Mouse (Mus musculus) adrenal gland (tissue): ENCODE measurements around the gene Ip6k1.

Source experiments
- intact Hi-C: fragments of 180-260 bp; cut with DNase I; formaldehyde crosslinking; loops from one replicate; pipeline ENCODE4 v1.15.1; 2025
- long read RNA-seq, 2 experiments: library from polyadenylated mRNA; unstranded; transcript quantifications; one replicate each; pipeline ENCODE4 v2.0.0; 2020; ENCODE audit warnings: borderline replicate concordance in 1 of 2; ENCODE audit not compliant: insufficient replicate concordance in 1 of 2

The Ip6k1 gene
- long read RNA-seq, experiment 1, full-length matches to known transcripts = 3 of 49 reads
- long read RNA-seq, experiment 1, partial matches to known transcripts = 0 of 49 reads
- long read RNA-seq, experiment 1, other reads (novel, unspliced or antisense) = 46 of 49 reads
- long read RNA-seq, experiment 2, full-length matches to known transcripts = 5 of 33 reads
- long read RNA-seq, experiment 2, partial matches to known transcripts = 0 of 33 reads
- long read RNA-seq, experiment 2, other reads (novel, unspliced or antisense) = 28 of 33 reads

- intact Hi-C loops = loop anchor here (5.0 kb wide), 2 partner anchors 40 to 45 kb away; partner anchors contain the start of gene Gmppb
These were observed at the start of gene Ip6k1 for GRCm38 (mm10) chr9:108001922-108002770. Gene Ip6k1 (plus strand): TSS chr9:108002501.

GRCm38 (mm10) chr9:107955613-107956289 lies 46.5 kb upstream of the Ip6k1 start:
- intact Hi-C loops = no loop called here

DNA sequence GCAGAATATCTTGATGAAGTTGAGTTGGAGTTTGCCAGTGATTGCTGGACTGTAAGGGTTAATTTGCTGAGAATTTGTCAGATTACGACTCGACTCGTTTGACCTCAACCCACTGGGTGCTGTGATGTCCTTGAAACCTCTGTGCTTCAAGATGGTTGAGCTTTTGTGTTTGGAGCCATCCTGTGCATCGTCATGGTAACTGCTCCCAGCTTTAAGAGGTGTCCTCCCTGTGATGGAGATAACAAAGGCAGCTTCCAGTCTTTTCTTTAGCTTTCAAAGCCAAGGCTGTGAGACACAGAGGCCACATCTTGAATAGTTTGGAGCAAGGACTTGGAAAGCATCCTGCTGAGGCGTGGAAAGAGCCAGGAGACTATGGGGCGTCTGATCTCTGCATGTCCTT lies 45.2 kb upstream of the Ip6k1 start:
- intact Hi-C loops = no loop called here

DNA sequence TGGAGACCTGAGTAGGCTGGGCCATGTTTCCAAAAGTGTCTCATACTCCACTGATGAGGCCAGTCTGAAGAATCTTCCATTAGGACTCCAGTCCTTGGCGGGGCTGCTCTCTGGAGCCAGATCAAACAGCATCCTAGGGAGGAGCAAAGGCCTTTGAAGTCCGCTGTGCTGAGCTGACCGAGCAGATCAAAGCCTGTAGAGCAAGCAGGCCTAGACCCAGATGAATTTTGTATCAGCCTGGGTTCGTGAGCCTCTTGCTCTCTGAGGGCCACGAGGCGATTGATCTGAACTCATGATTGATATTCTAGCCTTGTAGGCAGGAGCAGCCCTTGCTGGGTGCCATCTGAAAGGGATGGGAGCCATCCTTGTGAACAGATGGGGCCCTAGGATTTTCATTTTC lies 42.4 kb upstream of the Ip6k1 start:
- intact Hi-C loops = loop anchor here (5.0 kb wide), 3 partner anchors 42 to 92 kb away; partner anchors contain the start of genes Amigo3 and Ip6k1

DNA sequence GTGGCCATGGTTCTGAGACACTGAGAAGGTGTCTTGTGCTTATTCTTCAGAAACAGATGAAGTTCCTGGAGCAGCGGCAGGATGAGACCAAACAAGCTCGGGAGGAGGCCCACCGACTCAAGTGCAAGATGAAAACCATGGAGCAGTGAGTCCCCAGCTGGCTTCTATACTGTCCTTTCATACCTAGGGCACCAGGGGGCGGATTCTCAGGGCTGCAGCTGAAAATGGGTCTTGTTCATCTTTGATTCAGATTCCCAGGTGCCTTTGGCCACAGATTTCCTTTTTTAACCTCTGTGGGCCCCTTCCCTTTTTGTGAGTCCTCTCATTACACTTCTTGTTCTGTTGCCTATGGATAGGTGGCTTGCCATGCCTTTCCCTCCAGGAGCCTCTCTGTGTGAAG lies 41.4 kb upstream of the Ip6k1 start:
- intact Hi-C loops = loop anchor here (5.0 kb wide), 3 partner anchors 41 to 91 kb away; partner anchors contain the start of genes Amigo3 and Ip6k1

- intact Hi-C loops = loop anchor here (5.0 kb wide), 3 partner anchors 41 to 91 kb away; partner anchors contain the start of genes Amigo3 and Ip6k1
These were observed 40.9 kb upstream of the Ip6k1 start for GRCm38 (mm10) chr9:107961351-107961762.

- intact Hi-C loops = loop anchor here (2.0 to 5.0 kb wide), 5 partner anchors 25 to 105 kb away; partner anchors contain the start of genes Amigo3 and Ip6k1
These were observed 40.4 kb upstream of the Ip6k1 start for GRCm38 (mm10) chr9:107961881-107962280.

- intact Hi-C loops = loop anchor here (2.0 to 5.0 kb wide), 5 partner anchors 24 to 104 kb away; partner anchors contain the start of genes Amigo3 and Ip6k1
These were observed 39.4 kb upstream of the Ip6k1 start for GRCm38 (mm10) chr9:107962916-107963315.

DNA sequence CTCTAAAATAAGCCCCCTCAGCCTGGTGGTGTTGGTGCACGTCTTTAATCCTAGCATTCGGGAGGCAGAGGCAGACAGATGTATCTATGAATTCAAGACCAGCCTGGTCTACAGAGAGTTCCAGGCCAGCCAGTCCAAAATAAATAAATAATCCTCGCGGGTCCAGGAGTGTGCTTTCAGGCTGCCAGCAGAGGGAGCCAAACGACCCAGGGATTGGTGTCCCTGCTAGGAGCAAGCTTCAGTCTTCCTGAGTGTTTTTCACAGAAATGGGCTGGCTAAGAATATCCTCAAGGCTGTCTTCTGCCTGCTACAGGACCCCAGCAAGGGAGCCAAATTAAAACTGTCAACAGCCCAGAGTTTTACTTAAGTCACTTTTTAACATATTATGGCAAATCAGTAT lies 38.6 kb upstream of the Ip6k1 start:
- intact Hi-C loops = loop anchor here (2.0 to 5.0 kb wide), 5 partner anchors 23 to 103 kb away; partner anchors contain the start of genes Amigo3 and Ip6k1

GRCm38 (mm10) chr9:107964681-107965080 lies 37.6 kb upstream of the Ip6k1 start:
- intact Hi-C loops = loop anchor here (5.0 kb wide), 3 partner anchors 38 to 88 kb away; partner anchors contain the start of genes Amigo3 and Ip6k1

GRCm38 (mm10) chr9:107966676-107967075 lies 35.6 kb upstream of the Ip6k1 start:
- intact Hi-C loops = no loop called here

DNA sequence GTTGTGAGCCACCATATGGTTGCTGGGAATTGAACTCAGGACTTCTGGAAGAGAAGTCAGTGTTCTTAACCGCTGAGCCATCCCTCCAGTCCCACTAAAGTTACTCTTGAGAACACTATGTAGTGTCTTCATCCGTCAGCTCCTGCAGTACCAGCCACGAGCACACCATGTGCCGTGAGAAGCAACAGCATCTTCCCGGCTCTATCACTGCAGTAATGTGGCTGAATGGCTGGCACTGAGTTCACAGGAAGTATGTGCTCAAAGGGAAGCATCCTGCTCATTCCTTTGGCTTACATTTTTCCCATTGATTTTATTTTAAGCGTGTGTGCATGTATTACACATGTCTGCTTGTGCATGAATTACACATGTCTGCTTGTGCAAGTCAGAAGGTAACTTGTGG lies 34.9 kb upstream of the Ip6k1 start:
- intact Hi-C loops = no loop called here

GRCm38 (mm10) chr9:107968531-107968930 lies 33.8 kb upstream of the Ip6k1 start:
- intact Hi-C loops = no loop called here

GRCm38 (mm10) chr9:107970311-107970710 lies 32.0 kb upstream of the Ip6k1 start:
- intact Hi-C loops = no loop called here

GRCm38 (mm10) chr9:107971690-107972541 lies 30.4 kb upstream of the Ip6k1 start:
- intact Hi-C loops = no loop called here

DNA sequence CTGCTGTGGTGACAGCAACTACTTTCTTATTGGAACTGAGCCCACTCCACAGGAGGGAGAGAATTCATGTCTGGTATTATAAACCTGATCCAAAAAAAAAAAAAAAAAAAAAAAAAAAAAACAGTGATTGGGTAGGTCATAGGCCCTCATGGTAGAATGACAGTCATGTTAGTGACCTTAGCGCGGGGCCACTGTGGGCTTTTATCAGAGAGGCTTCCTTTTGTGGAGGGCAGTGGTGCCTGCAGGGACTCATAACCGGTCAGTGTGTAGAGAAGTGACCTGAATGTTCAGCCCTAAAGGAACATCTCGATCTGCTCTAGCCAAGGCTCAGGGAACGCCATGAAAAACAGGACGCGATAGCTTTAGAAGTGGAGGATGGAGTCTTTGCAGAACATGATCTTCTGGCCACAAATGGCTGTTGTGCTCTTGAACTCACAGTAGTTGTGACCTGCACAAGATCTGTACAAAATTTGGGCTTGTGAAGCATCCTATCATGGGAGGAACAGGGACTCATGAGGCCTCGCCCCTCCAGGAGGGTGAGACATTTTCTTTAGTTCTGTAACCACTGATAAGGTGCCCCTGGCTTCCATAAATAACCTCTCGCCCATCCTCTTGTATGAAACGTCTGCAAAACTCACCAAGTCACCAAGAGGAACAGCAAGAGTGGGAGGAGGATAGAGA lies 27.7 kb upstream of the Ip6k1 start:
- intact Hi-C loops = no loop called here

DNA sequence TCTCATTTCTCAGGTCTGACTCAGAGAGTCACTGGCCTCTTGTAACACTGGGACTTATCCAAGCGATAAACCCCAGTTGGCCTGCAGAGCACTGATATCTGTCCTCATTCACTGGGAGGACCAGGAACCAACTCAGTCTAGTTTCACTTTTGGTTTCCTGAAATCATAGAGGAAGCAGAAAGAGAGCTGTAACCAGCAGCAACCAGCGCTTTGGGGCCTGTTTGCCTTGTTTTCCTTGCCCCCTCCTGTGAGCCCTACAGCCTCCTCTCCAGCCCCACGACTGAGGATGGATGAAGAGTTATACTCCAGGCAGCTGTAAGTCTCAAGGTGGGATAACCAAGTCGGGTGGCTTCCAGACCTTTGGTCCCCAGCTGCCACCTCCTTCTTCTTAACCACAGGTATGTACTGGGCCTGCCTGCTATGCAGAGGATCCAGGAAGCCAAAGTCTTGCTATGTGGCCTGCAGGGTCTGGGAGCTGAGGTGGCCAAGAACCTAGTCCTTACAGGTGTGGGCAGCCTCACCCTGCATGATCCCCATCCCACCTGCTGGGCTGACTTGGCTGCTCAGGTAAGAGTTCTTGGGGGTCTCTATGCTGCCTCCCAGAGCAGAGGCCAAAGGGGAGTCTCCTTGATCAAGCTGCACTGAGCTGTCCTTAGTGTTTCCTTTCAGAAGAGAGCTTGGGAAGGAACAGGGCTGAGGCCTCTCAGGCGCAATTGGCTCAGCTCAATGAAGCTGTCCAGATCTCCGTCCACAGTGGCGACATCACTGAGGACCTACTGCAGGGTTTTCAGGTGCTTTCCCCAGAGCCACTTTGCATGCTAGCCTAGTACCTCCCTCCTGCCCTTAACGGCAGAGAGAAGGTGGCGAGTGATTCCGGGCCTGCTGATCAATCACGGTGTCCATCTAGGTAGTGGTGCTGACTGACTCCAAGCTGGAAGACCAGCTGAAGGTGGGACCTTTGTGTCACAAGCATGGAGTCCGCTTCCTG lies 26.6 kb upstream of the Ip6k1 start, which contains the start of gene Uba7:
Gene Uba7 (plus strand): TSS at position 107 of the 988 bp plus-strand sequence.
- intact Hi-C loops = no loop called here

DNA sequence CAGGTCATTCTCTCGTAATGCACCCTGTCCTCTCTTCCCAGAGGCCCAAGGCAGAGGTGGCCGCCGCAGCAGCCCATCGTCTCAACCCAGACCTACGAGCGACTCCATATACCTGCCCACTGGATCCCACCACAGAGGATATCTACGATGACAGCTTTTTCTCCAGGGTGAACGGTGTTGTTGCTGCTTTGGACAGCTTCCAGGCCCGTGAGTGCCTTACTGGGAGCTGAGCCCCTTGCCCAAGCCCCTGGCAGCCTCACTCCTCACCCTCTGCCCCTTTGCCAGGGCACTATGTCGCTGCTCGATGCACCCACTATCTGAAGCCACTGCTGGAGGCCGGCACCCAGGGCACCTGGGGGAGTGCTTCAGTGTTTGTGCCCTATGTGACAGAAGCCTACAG lies 23.5 kb upstream of the Ip6k1 start:
- intact Hi-C loops = no loop called here
